Comparison of ENCODE assay signal across 1 mouse cellular context in genomic region chr8:11555720-11556591, GRCm38 (mm10).
TF ChIP-seq lines count a peak whose summit lies in the region.

No protein-coding gene starts in this region.

TF ChIP-seq in MEL, 35 proteins besides CTCF, POLR2A, EP300 and RAD21 (continued from another document):
- 0 out of 2 replicates have a peak, but pooled peaks have one; percentile 29 for TF ChIP-seq RCOR1 (IDR thresholded peaks at IDR 0.05; ENCODE audit: low read depth, low read length)
- peak; percentile 98 for TF ChIP-seq NELFE (IDR thresholded peaks at IDR 0.05; ENCODE audit: low read depth, low read length)
- TF ChIP-seq MEF2A (IDR thresholded peaks at IDR 0.05; ENCODE audit: extremely low read depth, insufficient replicate concordance, low read depth, low read length, poor library complexity, severe bottlenecking), result no peak
- TF ChIP-seq KAT2A (conservative IDR thresholded peaks at IDR 0.05; ENCODE audit: low read depth, low read length), result no peak; the same call in 1 of the 2 replicates
- TF ChIP-seq TAL1 (IDR thresholded peaks at IDR 0.05; ENCODE audit: low read length), result no peak
- TF ChIP-seq TBP (IDR thresholded peaks at IDR 0.05; ENCODE audit: low read depth, low read length), result peak; percentile 99
- TF ChIP-seq GABPA (IDR thresholded peaks at IDR 0.05; ENCODE audit: low read depth, low read length), result no peak
- TF ChIP-seq E2F4 (IDR thresholded peaks at IDR 0.05; ENCODE audit: borderline replicate concordance, low read depth, low read length), result no peak
- peak; percentile 33; the same call in 1 of the 2 replicates for TF ChIP-seq USF1 (IDR thresholded peaks at IDR 0.05; ENCODE audit: low read depth, low read length)
- TF ChIP-seq GATA1 (IDR thresholded peaks at IDR 0.05; ENCODE audit: low read depth, low read length), result no peak
- no peak for TF ChIP-seq MAFK (IDR thresholded peaks at IDR 0.05; ENCODE audit: borderline replicate concordance, low read depth, low read length)
- TF ChIP-seq UBTF (IDR thresholded peaks at IDR 0.05; ENCODE audit: borderline replicate concordance, insufficient read depth, low read depth, low read length), result no peak
- no peak for TF ChIP-seq USF2 (IDR thresholded peaks at IDR 0.05; ENCODE audit: borderline replicate concordance in 1 of 2, insufficient read depth in 1 of 2, low read depth in 1 of 2, low read length in 2 of 2)
- TF ChIP-seq ZMIZ1 (IDR thresholded peaks at IDR 0.05; ENCODE audit: low read depth, low read length), result peak; percentile 99
- 0 out of 2 replicates have a peak, but pooled peaks have one; percentile 38 for TF ChIP-seq MXI1 (IDR thresholded peaks at IDR 0.05; ENCODE audit: low read depth, low read length)
- no peak for TF ChIP-seq SMC3 (IDR thresholded peaks at IDR 0.05; ENCODE audit: low read depth, low read length)
- TF ChIP-seq ZNF384 (IDR thresholded peaks at IDR 0.05; ENCODE audit: low read depth, low read length), result 0 out of 2 replicates have a peak, but pooled peaks have one; percentile 6
- TF ChIP-seq BHLHE40 (IDR thresholded peaks at IDR 0.05; ENCODE audit: borderline replicate concordance, low read depth, low read length), result no peak
